Mouse (Mus musculus) erythroblast, embryonic 14.5 days (primary cell): ENCODE results near the gene Orc2. TPM values are rescaled to one million over a fixed set of nuclear protein-coding genes. Genes with fewer than 3 reads are reported as not detected.

Experiments
- H3K27me3 ChIP-seq: 2 replicates; pipeline ENCODE4 v1.6.1; 2012; ENCODE audit warnings: inconsistent platforms; ENCODE audit not compliant: control insufficient read depth
- H3K36me3 ChIP-seq: 2 replicates; pipeline ENCODE4 v1.6.1; 2012; ENCODE audit warnings: mild to moderate bottlenecking, inconsistent platforms; ENCODE audit not compliant: control insufficient read depth
- H3K4me1 ChIP-seq: 2 replicates; pipeline ENCODE4 v1.6.1; 2012; ENCODE audit warnings: inconsistent platforms; ENCODE audit not compliant: control insufficient read depth
- H3K4me3 ChIP-seq: replicated peaks from 2 replicates; pipeline ENCODE3; 2012; ENCODE audit warnings: moderate library complexity, mild to moderate bottlenecking, inconsistent platforms
- H3K9me3 ChIP-seq: 2 replicates; pipeline ENCODE4 v1.6.1; 2012; ENCODE audit warnings: low read length, inconsistent platforms, mixed read lengths; ENCODE audit not compliant: control insufficient read depth
- GATA1 ChIP-seq: IDR thresholded peaks from 2 replicates; pipeline ENCODE4 v1.6.1; 2012; ENCODE audit warnings: low read length, inconsistent platforms, mixed read lengths
- TAL1 ChIP-seq: IDR thresholded peaks from 3 replicates; pipeline ENCODE4 v1.6.1; 2012; ENCODE audit warnings: low read length, inconsistent platforms, mixed read lengths
- polyA plus RNA-seq: library from polyadenylated mRNA; stranded (reverse); fragments of >175 nt; gene quantifications from 2 replicates; pipeline ENCODE4 v1.2.3, GENCODE M21; 2012

The Orc2 gene
- 2.7 and 2.8 TPM in 2 replicates for polyA plus RNA-seq

- Histone ChIP-seq H3K36me3 (peaks cover 38% of the 10 kb centered on the region), H3K27me3 (no peaks in the 10 kb centered on the region), H3K4me3 (peak within 1 kb of the TSS; percentile 100), H3K4me1 (peaks cover 43% of the 10 kb centered on the region), H3K9me3 (peaks cover 35% of the 10 kb centered on the region)
- TF ChIP-seq GATA1 (no peak), TAL1 (no peak)
Observed at GRCm38 (mm10) chr1:58504577-58505254, at the start of gene Orc2. Gene Orc2 (minus strand): TSS chr1:58505109.

DNA sequence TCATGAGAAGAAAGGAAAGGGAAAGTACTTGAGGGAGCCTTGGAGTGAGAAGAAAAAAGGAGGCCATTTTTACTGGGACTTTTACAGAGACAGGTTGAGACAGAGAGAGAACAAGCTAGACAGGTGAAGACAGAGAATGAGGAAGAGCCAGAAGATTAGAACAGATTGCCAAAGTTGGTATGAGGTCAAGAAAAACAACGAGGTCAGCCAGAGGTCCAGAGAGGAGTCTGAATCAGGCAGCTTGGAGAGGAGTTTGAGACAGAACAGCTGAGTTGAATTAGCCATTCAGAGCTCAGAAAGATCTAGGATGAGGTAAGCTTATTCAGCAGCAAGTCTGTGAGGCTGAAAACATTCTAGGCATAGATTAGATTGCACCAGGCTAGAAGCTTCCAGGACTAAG is 36.5 kb upstream of the Orc2 start:
- TF ChIP-seq TAL1 (no peak), GATA1 (no peak)
- Histone ChIP-seq H3K9me3 (no peaks in the 10 kb centered on the region), H3K36me3 (peaks cover 62% of the 10 kb centered on the region), H3K27me3 (no peaks in the 10 kb centered on the region), H3K4me1 (peaks cover 2% of the 10 kb centered on the region; the same call in 1 of the 2 replicates), H3K4me3 (no peak overlapping the region)

- peaks cover 29% of the 10 kb centered on the region for H3K4me1 ChIP-seq
- peaks cover 16% of the 10 kb centered on the region for H3K36me3 ChIP-seq
- peaks cover 44% of the 10 kb centered on the region for H3K9me3 ChIP-seq
- no peak for TF ChIP-seq GATA1
- TF ChIP-seq TAL1: no peak
- no peak overlapping the region for H3K4me3 ChIP-seq
- no peaks in the 10 kb centered on the region for H3K27me3 ChIP-seq
Observed at GRCm38 (mm10) chr1:58507249-58507648, 2.3 kb upstream of the Orc2 start.

GRCm38 (mm10) chr1:58503793-58504370 is 1.0 kb downstream of the Orc2 start:
- H3K4me3 ChIP-seq: peak overlapping the region; percentile 100
- peaks cover 27% of the 10 kb centered on the region for H3K9me3 ChIP-seq
- H3K36me3 ChIP-seq: peaks cover 43% of the 10 kb centered on the region
- peaks cover 43% of the 10 kb centered on the region for H3K4me1 ChIP-seq
- H3K27me3 ChIP-seq: no peaks in the 10 kb centered on the region
- TF ChIP-seq TAL1 (no peak), GATA1 (no peak)

DNA sequence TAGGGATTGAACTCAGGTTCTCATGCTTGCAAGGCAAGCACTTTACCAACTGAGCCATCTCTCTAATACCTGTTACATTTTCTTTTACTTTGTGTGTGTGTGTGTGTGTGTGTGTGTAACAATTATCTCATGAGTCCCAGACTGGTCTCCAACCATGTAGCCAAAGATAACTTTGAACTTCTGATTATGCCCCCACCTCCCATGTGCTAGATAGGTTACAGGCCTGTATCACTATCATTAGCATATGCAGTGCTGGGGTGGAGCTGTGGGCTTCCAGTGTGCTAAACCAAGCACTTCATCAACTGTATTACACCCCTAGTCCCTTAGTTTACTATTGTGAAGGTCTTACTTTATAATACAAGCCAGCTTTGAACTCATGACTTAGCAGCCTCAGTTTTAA is 1.8 kb downstream of the Orc2 start:
- Histone ChIP-seq H3K9me3 (peaks cover 22% of the 10 kb centered on the region), H3K4me1 (peaks cover 43% of the 10 kb centered on the region), H3K36me3 (peaks cover 48% of the 10 kb centered on the region), H3K4me3 (peak overlapping the region; percentile 100), H3K27me3 (no peaks in the 10 kb centered on the region)
- TF ChIP-seq GATA1 (no peak), TAL1 (peak; percentile 28; the same call in 1 of the 3 replicates)

DNA sequence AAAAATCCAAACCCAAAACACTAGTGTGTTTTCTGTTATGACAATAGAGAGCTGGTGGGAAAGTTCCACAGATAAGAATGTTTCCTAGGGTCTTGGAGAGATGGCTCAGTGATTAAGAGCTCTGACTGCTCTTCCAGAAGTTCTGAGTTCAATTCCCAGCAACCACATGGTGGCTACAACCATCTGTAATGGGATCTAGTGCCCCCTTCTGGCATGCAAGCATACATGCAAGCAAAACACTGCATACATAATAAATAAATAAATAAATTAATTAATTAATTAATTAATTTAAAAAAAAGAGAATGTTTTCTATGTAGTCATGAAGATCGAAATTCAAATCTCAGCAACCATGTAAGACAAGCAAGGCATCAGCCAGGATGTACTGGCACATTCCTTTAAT is 6.2 kb downstream of the Orc2 start:
- TF ChIP-seq GATA1 (no peak), TAL1 (no peak)
- H3K9me3 ChIP-seq: no peaks in the 10 kb centered on the region
- no peak overlapping the region for H3K4me3 ChIP-seq
- H3K4me1 ChIP-seq: peaks cover 28% of the 10 kb centered on the region
- H3K36me3 ChIP-seq: peaks cover 80% of the 10 kb centered on the region
- H3K27me3 ChIP-seq: no peaks in the 10 kb centered on the region

GRCm38 (mm10) chr1:58497678-58498077 is 7.2 kb downstream of the Orc2 start:
- H3K4me1 ChIP-seq: peaks cover 17% of the 10 kb centered on the region
- peaks cover 91% of the 10 kb centered on the region for H3K36me3 ChIP-seq
- TF ChIP-seq TAL1 (no peak), GATA1 (no peak)
- H3K4me3 ChIP-seq: no peak overlapping the region
- no peaks in the 10 kb centered on the region for H3K9me3 ChIP-seq
- H3K27me3 ChIP-seq: no peaks in the 10 kb centered on the region

DNA sequence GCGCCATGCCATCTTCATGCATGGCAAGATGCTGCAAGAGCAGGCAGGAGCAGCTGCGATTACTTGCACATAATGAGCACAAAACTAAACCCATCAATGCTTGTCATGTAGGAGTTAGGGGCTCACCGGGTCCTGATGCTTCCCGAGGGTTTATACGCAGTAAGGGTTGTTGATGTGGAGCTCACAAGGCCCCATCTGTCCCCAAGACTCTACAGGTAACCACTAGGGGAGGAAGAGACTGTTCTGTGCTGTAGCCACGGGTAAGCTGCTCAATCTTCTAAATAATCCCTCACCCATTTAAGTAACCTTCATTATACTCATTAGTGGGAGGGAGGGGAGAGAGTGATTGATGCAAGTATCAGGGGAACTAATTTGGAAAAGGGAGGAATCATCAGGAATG is 9.3 kb downstream of the Orc2 start:
- Histone ChIP-seq H3K9me3 (no peaks in the 10 kb centered on the region), H3K4me1 (peaks cover 1% of the 10 kb centered on the region), H3K27me3 (no peaks in the 10 kb centered on the region), H3K4me3 (no peak overlapping the region), H3K36me3 (peaks cover 99% of the 10 kb centered on the region)
- no peak for TF ChIP-seq GATA1
- no peak for TF ChIP-seq TAL1

GRCm38 (mm10) chr1:58482647-58483046 is 22.3 kb downstream of the Orc2 start:
- no peak for TF ChIP-seq TAL1
- no peak for TF ChIP-seq GATA1
- H3K27me3 ChIP-seq: no peaks in the 10 kb centered on the region
- H3K9me3 ChIP-seq: no peaks in the 10 kb centered on the region
- H3K4me3 ChIP-seq: no peak overlapping the region
- 0 out of 2 replicates have a peak, but pooled peaks cover 1% of the 10 kb centered on the region for H3K4me1 ChIP-seq
- peaks cover 99% of the 10 kb centered on the region for H3K36me3 ChIP-seq

- no peak overlapping the region for H3K4me3 ChIP-seq
- H3K36me3 ChIP-seq: peaks cover 97% of the 10 kb centered on the region
- no peaks in the 10 kb centered on the region for H3K4me1 ChIP-seq
- H3K27me3 ChIP-seq: no peaks in the 10 kb centered on the region
- no peaks in the 10 kb centered on the region for H3K9me3 ChIP-seq
- no peak for TF ChIP-seq TAL1
- no peak for TF ChIP-seq GATA1
Observed at GRCm38 (mm10) chr1:58475662-58476061, 29.2 kb downstream of the Orc2 start.
